Mouse (Mus musculus) E14TG2a.4 (cell line): ENCODE measurements around the gene Lrrc30.

Experiments used
- CTCF ChIP-seq: conservative IDR thresholded peaks from 2 replicates; pipeline ENCODE4 v1.5.1; 2014; ENCODE audit warnings: low read length
- NANOG ChIP-seq: IDR thresholded peaks from 2 replicates; pipeline ENCODE4 v1.6.1; 2014; ENCODE audit warnings: borderline replicate concordance, low read length, mixed read lengths

DNA sequence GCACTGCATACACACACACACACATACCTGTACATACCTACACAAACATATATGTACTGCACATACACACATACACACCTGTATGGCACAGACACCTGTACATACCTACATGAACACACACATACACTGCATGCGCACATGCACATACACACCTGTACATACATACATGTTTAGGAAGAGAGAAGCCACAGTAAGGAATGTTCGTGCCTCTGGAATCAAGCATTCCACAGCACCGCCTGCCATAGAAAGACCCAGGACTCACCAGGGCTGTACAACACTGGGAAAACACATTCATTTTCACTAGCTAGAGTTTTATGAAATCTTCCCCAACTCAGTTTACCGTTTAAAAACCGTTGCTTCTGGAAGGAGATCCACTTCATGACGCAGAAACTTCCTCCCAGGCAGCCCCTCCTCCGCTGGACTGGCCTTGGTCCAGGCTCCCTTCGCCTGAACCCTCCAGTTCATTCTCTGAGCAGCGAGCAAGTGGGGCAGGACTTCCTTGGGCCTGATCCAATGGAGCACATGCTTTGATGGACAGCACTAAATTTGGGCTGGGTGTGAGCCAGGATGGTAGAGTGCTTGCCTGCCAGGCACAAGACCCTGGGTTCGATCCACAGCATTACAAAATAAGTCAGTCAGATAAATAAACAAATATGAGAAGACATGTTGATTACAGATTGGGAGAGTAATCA is 5.7 kb upstream of the Lrrc30 start:
- TF ChIP-seq CTCF (no peak), NANOG (no peak)
